Mouse (Mus musculus) CH12.LX (cell line): ENCODE results near the gene Gm17949. TPM values are rescaled to one million over a fixed set of nuclear protein-coding genes. Genes with fewer than 3 reads are reported as not detected.
A peak's percentile ranks its signal among the peaks of the same experiment; 100 is the strongest.

ENCODE experiments used
- DNase-seq: peaks from one replicate; pipeline ENCODE4 v3.0.0-alpha.2; 2013; ENCODE audit errors: extremely low read depth
- H3K27ac ChIP-seq: 2 replicates; pipeline ENCODE4 v1.5.1; 2012; ENCODE audit warnings: low read depth, mild to moderate bottlenecking, control low read depth, moderate library complexity; ENCODE audit not compliant: insufficient read depth
- H3K27me3 ChIP-seq: replicated peaks from 2 replicates; pipeline ENCODE3; 2012; ENCODE audit warnings: inconsistent platforms
- H3K36me3 ChIP-seq, 2 experiments: replicated peaks in 1 of 2; 2 replicates each; pipeline versions ENCODE3 to v1.6.1; 2012; ENCODE audit warnings: inconsistent platforms in 1 of 2, low read length in 1 of 2, mild to moderate bottlenecking in 1 of 2, mixed read lengths in 1 of 2, moderate library complexity in 1 of 2; ENCODE audit not compliant: control insufficient read depth in 1 of 2, insufficient read depth in 1 of 2
- H3K4me1 ChIP-seq, 2 experiments: 2 replicates each; pipeline ENCODE4 v1.6.1; 2012; ENCODE audit warnings: inconsistent platforms in 1 of 2, moderate library complexity in 1 of 2; ENCODE audit not compliant: insufficient read depth in 2 of 2, control insufficient read depth in 1 of 2
- H3K4me2 ChIP-seq: 2 replicates; pipeline ENCODE4 v1.6.1; 2012; ENCODE audit warnings: low read depth, mild to moderate bottlenecking, control low read depth; ENCODE audit not compliant: poor library complexity, insufficient read depth, severe bottlenecking
- H3K4me3 ChIP-seq, 3 experiments: fragments of 150-350 bp in 1 of 3; sonication (generic) in 1 of 3; replicated peaks in 1 of 3; 2 replicates each; pipeline versions ENCODE3 to v1.5.1; 2011 to 2012; ENCODE audit warnings: low read depth in 2 of 3, low read length in 2 of 3, mild to moderate bottlenecking in 2 of 3, moderate library complexity in 2 of 3, control low read depth in 1 of 3, improper control_type of control experiment in 1 of 3, inconsistent platforms in 1 of 3, mixed read lengths in 1 of 3; ENCODE audit not compliant: poor library complexity in 1 of 3
- H3K79me2 ChIP-seq: replicated peaks from 2 replicates; pipeline ENCODE4 v1.6.1; 2012; ENCODE audit warnings: mild to moderate bottlenecking, moderate library complexity; ENCODE audit not compliant: control insufficient read depth, poor library complexity, insufficient read depth, severe bottlenecking; ENCODE audit errors: extremely low read depth
- H3K9ac ChIP-seq: 2 replicates; pipeline ENCODE4 v1.6.1; 2012; ENCODE audit warnings: low read depth, mild to moderate bottlenecking, control low read depth, moderate library complexity; ENCODE audit not compliant: insufficient read depth
- H3K9me3 ChIP-seq: replicated peaks from 2 replicates; pipeline ENCODE3; 2012; ENCODE audit warnings: low read length, inconsistent platforms, mixed read lengths
- CTCF ChIP-seq, 2 experiments: IDR thresholded peaks in 1 of 2; conservative IDR thresholded peaks in 1 of 2; 2 replicates each; pipeline ENCODE4 v1.5.1; 2011 to 2012; ENCODE audit warnings: low read depth in 2 of 2, low read length in 2 of 2, improper control_type of control experiment in 1 of 2, inconsistent platforms in 1 of 2, mild to moderate bottlenecking in 1 of 2, moderate library complexity in 1 of 2
- ELF1 ChIP-seq: IDR thresholded peaks from 2 replicates; pipeline ENCODE4 v1.6.1; 2014; ENCODE audit warnings: low read depth, mild to moderate bottlenecking, inconsistent platforms, low read length, improper control_type of control experiment
- GABPA ChIP-seq: IDR thresholded peaks from 2 replicates; pipeline ENCODE4 v1.6.1; 2012; ENCODE audit warnings: low read depth, low read length, improper control_type of control experiment, inconsistent platforms; ENCODE audit not compliant: insufficient replicate concordance
- IRF4 ChIP-seq: IDR thresholded peaks from 2 replicates; pipeline ENCODE4 v1.6.1; 2014; ENCODE audit warnings: low read depth, mild to moderate bottlenecking, inconsistent platforms, low read length, improper control_type of control experiment
- JUN ChIP-seq: IDR thresholded peaks from 2 replicates; pipeline ENCODE4 v1.6.1; 2011; ENCODE audit warnings: low read depth, mild to moderate bottlenecking, low read length, improper control_type of control experiment, moderate library complexity; ENCODE audit not compliant: insufficient read depth
- KAT2A ChIP-seq: IDR thresholded peaks from 2 replicates; pipeline ENCODE4 v1.6.1; 2012; ENCODE audit warnings: low read length, improper control_type of control experiment, inconsistent platforms; ENCODE audit not compliant: insufficient replicate concordance
- MAFK ChIP-seq: IDR thresholded peaks from 2 replicates; pipeline ENCODE4 v1.6.1; 2011; ENCODE audit warnings: low read length, improper control_type of control experiment; ENCODE audit not compliant: insufficient replicate concordance
- MAX ChIP-seq: IDR thresholded peaks from 2 replicates; pipeline ENCODE4 v1.6.1; 2011; ENCODE audit warnings: low read length, improper control_type of control experiment
- PAX5 ChIP-seq: IDR thresholded peaks from 2 replicates; pipeline ENCODE4 v1.6.1; 2012; ENCODE audit warnings: low read length, inconsistent platforms, mixed read lengths
- POLR2A ChIP-seq: IDR thresholded peaks from 2 replicates; pipeline ENCODE4 v1.6.1; 2011; ENCODE audit warnings: low read depth, mild to moderate bottlenecking, improper control_type of control experiment, low read length
- SIN3A ChIP-seq: IDR thresholded peaks from 2 replicates; pipeline ENCODE4 v1.6.1; 2012; ENCODE audit warnings: low read length, improper control_type of control experiment, inconsistent platforms
- SMC3 ChIP-seq: IDR thresholded peaks from 2 replicates; pipeline ENCODE4 v1.6.1; 2011; ENCODE audit warnings: low read depth, low read length, improper control_type of control experiment
- TBP ChIP-seq: conservative IDR thresholded peaks from 2 replicates; pipeline ENCODE4 v1.6.1; 2011; ENCODE audit warnings: low read depth, low read length, improper control_type of control experiment
- UBTF ChIP-seq: IDR thresholded peaks from 2 replicates; pipeline ENCODE4 v1.6.1; 2012; ENCODE audit warnings: low read depth, mild to moderate bottlenecking, inconsistent platforms, low read length, improper control_type of control experiment, moderate library complexity
- USF2 ChIP-seq: conservative IDR thresholded peaks from 2 replicates; pipeline ENCODE4 v1.6.1; 2011; ENCODE audit warnings: low read depth, low read length, improper control_type of control experiment
- ZC3H11A ChIP-seq: IDR thresholded peaks from 2 replicates; pipeline ENCODE4 v1.6.1; 2012; ENCODE audit warnings: low read depth, mild to moderate bottlenecking, inconsistent platforms, low read length, improper control_type of control experiment
- dilution Hi-C: fragments of 300-500 bp; cut with MboI; formaldehyde crosslinking; loops from 2 replicates; pipeline ENCODE4 v1.14.3; 2020; ENCODE audit warnings: low sequenced_read_pairs; ENCODE audit not compliant: extremely low pct_unique_long_range_greater_than_20kb, extremely low pct_ligation_motif_present
- in situ Hi-C: fragments of 300-500 bp; cut with MboI; formaldehyde crosslinking; loops from 3 replicates; pipeline ENCODE4 v1.14.3; 2019; ENCODE audit warnings: low sequenced_read_pairs, low pct_ligation_motif_present, low pct_unique_long_range_greater_than_20kb, mixed read lengths
- polyA plus RNA-seq: library from polyadenylated mRNA; unstranded; fragments of >175 nt; gene quantifications from 2 replicates; pipeline ENCODE4 v1.2.1, GENCODE M21; 2012; ENCODE audit warnings: low read depth; ENCODE audit not compliant: insufficient read length
- total RNA-seq, 2 experiments: library from RNA; depleted of rRNA; stranded (reverse); fragments of 300-350 nt in 1 of 2; fragments of >200 nt in 1 of 2; gene quantifications; 2 replicates each; pipeline ENCODE4 v1.2.3; 2012 to 2014

The Gm17949 gene
- total and polyA plus RNA-seq, 3 experiments = not detected

DNA sequence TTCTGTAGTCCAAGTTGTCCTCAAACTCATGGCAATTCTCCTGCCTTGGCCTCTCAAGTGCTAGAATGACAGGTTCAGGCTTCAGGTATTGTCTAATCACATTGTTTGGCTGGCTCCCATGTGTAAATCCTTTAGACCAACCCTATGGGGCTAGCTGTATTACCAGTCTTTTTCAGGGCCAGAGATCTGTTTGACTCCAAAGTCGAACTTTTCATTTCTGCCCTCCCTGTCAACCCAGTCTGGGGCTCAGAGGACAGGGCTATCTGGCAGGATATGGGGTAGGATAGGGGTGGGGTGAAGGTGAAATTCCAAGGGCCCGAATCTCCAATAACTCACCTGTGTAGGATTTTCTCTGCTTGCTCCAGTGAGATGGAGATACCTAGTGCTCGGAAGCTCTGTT lies 45.0 kb downstream of the Gm17949 start:
- Histone ChIP-seq H3K4me3 (no peak overlapping the region), H3K9ac (no peak overlapping the region), H3K36me3 (peaks cover 33 to 48% of the 10 kb centered on the region in 2 experiments), H3K27me3 (no peaks in the 10 kb centered on the region), H3K27ac (no peak overlapping the region), H3K9me3 (no peaks in the 10 kb centered on the region), H3K79me2 (no peaks in the 10 kb centered on the region)
- dilution Hi-C loops = no loop called here
- no peak for DNase-seq
- in situ Hi-C loops = no loop called here
- TF ChIP-seq IRF4 (no peak), SIN3A (no peak), MAX (no peak), JUN (no peak), GABPA (no peak), ELF1 (no peak), POLR2A (no peak)
- TF ChIP-seq, all 38 proteins: peak for 0
- Histone ChIP-seq H3K4me2 (no peak overlapping the region), H3K4me1 (peaks cover 9 to 26% of the 10 kb centered on the region in 2 experiments)

DNA sequence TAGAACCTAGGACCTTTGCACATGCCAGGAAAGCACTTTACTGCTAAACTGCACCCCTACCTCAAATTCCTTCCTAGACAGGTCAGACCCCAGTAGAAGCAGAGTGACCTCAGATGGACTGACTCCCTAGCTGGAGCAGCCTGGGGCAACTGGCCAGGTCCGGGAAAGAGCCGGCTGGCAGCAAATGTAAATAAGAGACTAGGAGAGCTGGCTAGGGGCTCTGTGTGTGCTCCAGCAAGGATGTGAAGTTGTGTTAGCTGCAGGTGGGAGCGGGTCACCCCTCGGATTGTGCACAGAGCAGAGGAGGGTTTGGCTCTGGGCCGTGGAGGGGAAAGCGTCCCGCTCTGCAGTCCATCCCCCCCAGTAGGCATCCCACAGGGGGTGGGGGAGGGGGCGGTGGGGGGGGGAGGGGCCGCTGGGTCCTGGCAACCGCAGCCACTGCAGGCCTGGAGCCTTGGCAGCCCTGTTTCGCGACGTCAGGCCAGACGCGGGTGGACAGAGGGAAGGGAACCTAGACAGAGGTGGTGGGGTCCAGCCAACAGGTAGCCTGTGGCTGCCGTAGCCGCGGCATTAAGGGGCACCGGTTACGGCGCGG lies 47.7 kb downstream of the Gm17949 start, which contains the start of gene Crb3:
Gene Crb3, plus strand, starts transcription at position 215 of the 595 bp plus-strand sequence.
- Histone ChIP-seq H3K9ac (peak within 1 kb of the TSS; percentile 92), H3K4me1 (peaks cover 9 to 26% of the 10 kb centered on the region in 2 experiments), H3K27me3 (no peaks in the 10 kb centered on the region), H3K4me2 (peak within 1 kb of the TSS; percentile 48), H3K4me3 (peak within 1 kb of the TSS; percentile 70 to 88 (median 87)), H3K9me3 (no peaks in the 10 kb centered on the region), H3K27ac (0 out of 2 replicates have a peak within 1 kb of the TSS, but pooled peaks have one; percentile 2), H3K79me2 (no peaks in the 10 kb centered on the region), H3K36me3 (peaks cover 16 to 27% of the 10 kb centered on the region in 2 experiments)
- TF ChIP-seq PAX5 (no peak), TBP (no peak), UBTF (no peak), ZC3H11A (no peak), IRF4 (no peak), MAFK (no peak), USF2 (no peak), SMC3 (no peak), CTCF (conservative IDR thresholded peaks at IDR 0.05 in 1 of 2, IDR thresholded peaks at IDR 0.05 in 1 of 2; ENCODE audit: low read depth in 2 of 2, low read length in 2 of 2) (no peak), KAT2A (no peak)
- dilution Hi-C loops = no loop called here
- in situ Hi-C loops = no loop called here
- DNase-seq = no peak
